Mouse (Mus musculus): ENCODE results near the gene Dbnl.

DNA sequence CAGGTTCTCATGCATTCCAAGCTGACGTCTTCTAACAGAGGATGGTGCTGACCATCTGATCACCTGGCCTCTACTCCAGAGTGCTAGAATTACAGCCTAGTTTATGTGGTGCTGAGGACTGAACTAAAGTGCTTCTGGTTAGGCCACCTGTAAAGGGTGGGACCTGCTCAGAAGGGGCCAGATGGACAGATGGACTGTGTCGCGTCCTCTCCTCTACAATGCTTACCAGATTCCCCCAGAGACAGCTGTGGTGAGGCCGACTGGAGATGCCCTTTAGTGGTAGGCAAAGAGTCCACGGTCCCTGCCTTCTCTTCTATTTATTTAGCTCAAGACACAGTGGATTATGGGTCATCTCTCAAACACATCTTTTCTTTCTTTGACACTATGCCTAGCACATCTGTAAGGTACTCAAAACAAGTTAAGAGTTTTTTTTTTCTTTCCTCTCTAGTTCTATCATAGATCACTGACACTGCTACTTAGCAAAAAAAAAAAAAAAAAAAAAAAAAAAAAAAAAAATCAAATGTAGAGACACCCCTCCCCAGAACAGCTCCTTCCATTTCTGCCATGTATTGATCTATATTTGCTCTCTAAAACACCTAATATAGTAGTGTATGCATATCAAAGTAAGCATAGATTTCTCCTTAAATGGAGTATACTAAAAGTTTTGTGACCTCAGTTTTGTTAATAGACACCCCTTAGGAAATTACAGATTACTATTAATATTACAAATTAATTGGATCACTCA is 49.2 kb upstream of the Dbnl start:
- TF ChIP-seq POLR2A (IDR thresholded peaks at IDR 0.05; ENCODE audit: low read depth, low read length) (no peak), NELFE (IDR thresholded peaks at IDR 0.05; ENCODE audit: low read depth, low read length) (no peak), CTCF (conservative IDR thresholded peaks at IDR 0.05 in 1 of 2, IDR thresholded peaks at IDR 0.05 in 1 of 2; ENCODE audit: low read depth in 2 of 2, low read length in 2 of 2) (no peak), IRF4 (IDR thresholded peaks at IDR 0.05; ENCODE audit: low read depth, low read length) (no peak), NRF1 (IDR thresholded peaks at IDR 0.05; ENCODE audit: low read depth, low read length) (no peak), EP300 (IDR thresholded peaks at IDR 0.05; ENCODE audit: low read length) (no peak), E2F4 (IDR thresholded peaks at IDR 0.05; ENCODE audit: insufficient replicate concordance, low read depth, low read length) (no peak), CHD2 (IDR thresholded peaks at IDR 0.05; ENCODE audit: low read length) (no peak), JUN (IDR thresholded peaks at IDR 0.05; ENCODE audit: insufficient read depth, low read depth, low read length) (no peak), MAX (IDR thresholded peaks at IDR 0.05; ENCODE audit: low read length) (no peak), ZKSCAN1 (IDR thresholded peaks at IDR 0.05; ENCODE audit: borderline replicate concordance, low read depth, low read length) (no peak), RCOR1 (conservative IDR thresholded peaks at IDR 0.05; ENCODE audit: low read depth, low read length) (no peak)

All from CH12.LX (cell line).